Mouse (Mus musculus) liver, postnatal 0 days (tissue): ENCODE measurements around the gene Prdx6.

Experiments used
- CTCF ChIP-seq: sonication (generic); IDR thresholded peaks from 2 replicates; pipeline ENCODE4 v1.5.1; 2016; ENCODE audit warnings: antibody characterized with exemption, low read depth
- EP300 ChIP-seq: IDR thresholded peaks from 2 replicates; pipeline ENCODE4 v1.6.1; 2016; ENCODE audit warnings: antibody characterized with exemption, low read depth, mild to moderate bottlenecking

GRCm38 (mm10) chr1:161195541-161196351 lies 55.3 kb downstream of the Prdx6 start:
- TF ChIP-seq CTCF (peak; percentile 95), EP300 (no peak)
